Mouse (Mus musculus): Measurements from ENCODE around the gene Pole. TPM values are rescaled to one million over a fixed set of nuclear protein-coding genes. Genes with fewer than 3 reads are reported as not detected.

The Pole gene
- polyA plus RNA-seq, 1 experiment from 2014 or later: 6.0 TPM

- Histone ChIP-seq H3K4me1 (ENCODE audit: insufficient read depth) (no peaks in the 10 kb centered on the region), H3K9ac (replicated peaks) (no peak overlapping the region), H3K4me2 (ENCODE audit: low read depth, low read length) (no peak overlapping the region), H3K9me3 (ENCODE audit: low read length) (no peaks in the 10 kb centered on the region), H3K27me3 (ENCODE audit: insufficient read depth, low read length) (no peaks in the 10 kb centered on the region), H3K27ac (ENCODE audit: low read depth) (no peak overlapping the region), H3K36me3 (replicated peaks; ENCODE audit: insufficient read depth, low read length) (peaks cover 41% of the 10 kb centered on the region), H3K4me3 (ENCODE audit: low read depth, low read length) (no peak overlapping the region)
- DNase-seq: no peak
- TF ChIP-seq CTCF (IDR thresholded peaks at IDR 0.05; ENCODE audit: low read depth) (no peak), EP300 (IDR thresholded peaks at IDR 0.05; ENCODE audit: low read depth) (no peak)
- ATAC-seq: no peak
- WGBS (ENCODE audit: insufficient replicate concordance): 89% methylated on average over 3 of the region's 3 CpGs
Observed at GRCm38 (mm10) chr5:110313127-110313526, 27.0 kb downstream of the Pole start.

- Histone ChIP-seq H3K27ac (ENCODE audit: low read depth) (no peak overlapping the region), H3K36me3 (replicated peaks; ENCODE audit: insufficient read depth, low read length) (peaks cover 43% of the 10 kb centered on the region), H3K9ac (replicated peaks) (no peak overlapping the region), H3K27me3 (ENCODE audit: insufficient read depth, low read length) (no peaks in the 10 kb centered on the region), H3K4me3 (ENCODE audit: low read depth, low read length) (no peak overlapping the region), H3K4me1 (ENCODE audit: insufficient read depth) (no peaks in the 10 kb centered on the region), H3K4me2 (ENCODE audit: low read depth, low read length) (no peak overlapping the region), H3K9me3 (ENCODE audit: low read length) (no peaks in the 10 kb centered on the region)
- no peak for TF ChIP-seq CTCF (IDR thresholded peaks at IDR 0.05; ENCODE audit: low read depth)
- TF ChIP-seq EP300 (IDR thresholded peaks at IDR 0.05; ENCODE audit: low read depth): no peak
- ATAC-seq (no peak), DNase-seq (no peak)
- 67% methylated on average over 3 of the region's 3 CpGs for WGBS (ENCODE audit: insufficient replicate concordance)
Observed at GRCm38 (mm10) chr5:110330508-110330907, 44.4 kb downstream of the Pole start.

GRCm38 (mm10) chr5:110338792-110339191, 52.7 kb downstream of the Pole start:
- Histone ChIP-seq H3K27me3 (ENCODE audit: insufficient read depth, low read length) (peaks cover 18% of the 10 kb centered on the region), H3K4me1 (ENCODE audit: insufficient read depth) (peaks cover 10% of the 10 kb centered on the region), H3K9ac (replicated peaks) (no peak overlapping the region), H3K4me2 (ENCODE audit: low read depth, low read length) (no peak overlapping the region), H3K9me3 (ENCODE audit: low read length) (no peaks in the 10 kb centered on the region), H3K36me3 (replicated peaks; ENCODE audit: insufficient read depth, low read length) (peaks cover 23% of the 10 kb centered on the region), H3K27ac (ENCODE audit: low read depth) (no peak overlapping the region), H3K4me3 (ENCODE audit: low read depth, low read length) (no peak overlapping the region)
- TF ChIP-seq EP300 (IDR thresholded peaks at IDR 0.05; ENCODE audit: low read depth) (no peak), CTCF (IDR thresholded peaks at IDR 0.05; ENCODE audit: low read depth) (no peak)
- WGBS (ENCODE audit: insufficient replicate concordance): 73% methylated on average over 2 of the region's 2 CpGs
- ATAC-seq (no peak), DNase-seq (no peak)

GRCm38 (mm10) chr5:110342648-110343284, 56.7 kb downstream of the Pole start, which contains the start of gene P2rx2:
P2rx2 (minus strand) TSS chr5:110343212.
- H3K9ac ChIP-seq (replicated peaks): no peak within 1 kb of the TSS; the same call in 1 of the 2 replicates
- peak within 1 kb of the TSS; percentile 39 for H3K4me3 ChIP-seq (ENCODE audit: low read depth, low read length)
- ATAC-seq: no peak

DNA sequence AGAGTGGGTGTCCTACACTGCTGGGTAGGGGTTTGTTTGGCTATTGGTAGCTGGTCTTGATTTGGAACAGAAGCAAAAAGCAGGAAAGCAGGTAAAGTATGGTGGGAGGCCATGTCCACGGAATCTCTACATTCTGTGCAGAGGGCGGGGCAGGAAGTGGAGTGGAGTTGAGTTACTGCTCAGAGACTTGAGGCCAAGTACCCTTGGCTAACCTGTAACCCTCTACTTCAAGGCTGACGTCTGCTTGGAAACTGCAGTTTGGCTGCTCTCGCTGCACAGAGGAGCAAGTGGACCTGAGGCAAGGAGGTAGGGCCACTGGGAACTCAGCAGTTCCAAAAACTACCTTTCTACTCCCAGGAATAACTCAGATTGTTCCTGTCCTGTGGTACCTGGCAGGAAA, 58.4 kb downstream of the Pole start, which contains the start of gene Lrcol1:
Gene Lrcol1, plus strand, starts transcription at position 207 of the 400 bp plus-strand sequence.
- H3K27me3 ChIP-seq (ENCODE audit: insufficient read depth, low read length): peaks cover 26% of the 10 kb centered on the region
- TF ChIP-seq EP300 (IDR thresholded peaks at IDR 0.05; ENCODE audit: low read depth) (no peak), CTCF (IDR thresholded peaks at IDR 0.05; ENCODE audit: low read depth) (no peak)
- no peak for ATAC-seq

More at GRCm38 (mm10) chr5:110342648-110343284, 56.7 kb downstream of the Pole start, which contains the start of gene P2rx2:
- WGBS (ENCODE audit: insufficient replicate concordance): 1% methylated on average over 43 of the region's 43 CpGs
- H3K9me3 ChIP-seq (ENCODE audit: low read length): no peaks in the 10 kb centered on the region
- TF ChIP-seq EP300 (IDR thresholded peaks at IDR 0.05; ENCODE audit: low read depth) (no peak), CTCF (IDR thresholded peaks at IDR 0.05; ENCODE audit: low read depth) (no peak)
- H3K36me3 ChIP-seq (replicated peaks; ENCODE audit: insufficient read depth, low read length): peaks cover 3% of the 10 kb centered on the region; the same call in 1 of the 2 replicates
- H3K4me2 ChIP-seq (ENCODE audit: low read depth, low read length): peak within 1 kb of the TSS; percentile 73
- no peak within 1 kb of the TSS for H3K27ac ChIP-seq (ENCODE audit: low read depth)
- peaks cover 26% of the 10 kb centered on the region for H3K27me3 ChIP-seq (ENCODE audit: insufficient read depth, low read length)
- peaks cover 10% of the 10 kb centered on the region for H3K4me1 ChIP-seq (ENCODE audit: insufficient read depth)
- peak; percentile 54 for DNase-seq

DNA sequence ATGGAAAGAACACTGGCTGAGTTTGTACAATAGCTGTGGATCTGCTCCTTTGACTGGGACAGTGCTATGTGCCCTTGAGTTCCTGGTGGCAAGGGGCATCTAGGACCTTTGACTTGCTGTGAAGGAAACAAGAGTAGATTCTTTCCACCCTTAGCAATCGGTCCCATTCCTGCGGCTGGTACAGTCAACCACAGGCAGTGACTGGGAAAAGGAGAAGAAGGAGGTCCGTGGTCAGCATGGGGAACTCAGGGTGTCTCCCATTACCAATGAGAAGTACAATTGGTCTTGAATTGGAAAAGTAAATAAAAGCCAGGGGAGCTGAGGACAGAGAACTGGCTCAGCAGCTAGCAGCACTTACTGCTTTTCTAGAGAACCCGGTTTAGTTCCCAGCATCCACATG, 59.4 kb downstream of the Pole start:
- no peak for DNase-seq
- ATAC-seq: no peak
- TF ChIP-seq EP300 (IDR thresholded peaks at IDR 0.05; ENCODE audit: low read depth): no peak
- Histone ChIP-seq H3K36me3 (replicated peaks; ENCODE audit: insufficient read depth, low read length) (no peaks in the 10 kb centered on the region), H3K27ac (ENCODE audit: low read depth) (no peak overlapping the region), H3K27me3 (ENCODE audit: insufficient read depth, low read length) (peaks cover 26% of the 10 kb centered on the region), H3K4me2 (ENCODE audit: low read depth, low read length) (no peak overlapping the region), H3K9me3 (ENCODE audit: low read length) (no peaks in the 10 kb centered on the region), H3K4me3 (ENCODE audit: low read depth, low read length) (no peak overlapping the region), H3K4me1 (ENCODE audit: insufficient read depth) (peaks cover 10% of the 10 kb centered on the region), H3K9ac (replicated peaks) (no peak overlapping the region)
- WGBS (ENCODE audit: insufficient replicate concordance): 47% methylated on average over 4 of the region's 4 CpGs

More for the DNA sequence above, 58.4 kb downstream of the Pole start, which contains the start of gene Lrcol1:
- Histone ChIP-seq H3K4me3 (ENCODE audit: low read depth, low read length) (no peak within 1 kb of the TSS), H3K9ac (replicated peaks) (no peak within 1 kb of the TSS), H3K27ac (ENCODE audit: low read depth) (no peak within 1 kb of the TSS), H3K36me3 (replicated peaks; ENCODE audit: insufficient read depth, low read length) (no peaks in the 10 kb centered on the region), H3K4me1 (ENCODE audit: insufficient read depth) (peaks cover 10% of the 10 kb centered on the region), H3K9me3 (ENCODE audit: low read length) (no peaks in the 10 kb centered on the region), H3K4me2 (ENCODE audit: low read depth, low read length) (no peak within 1 kb of the TSS)
- 71% methylated on average over 4 of the region's 4 CpGs for WGBS (ENCODE audit: insufficient replicate concordance)
- no peak for DNase-seq
